22 mouse cellular contexts compared by ENCODE assay signal in the genomic region with DNA sequence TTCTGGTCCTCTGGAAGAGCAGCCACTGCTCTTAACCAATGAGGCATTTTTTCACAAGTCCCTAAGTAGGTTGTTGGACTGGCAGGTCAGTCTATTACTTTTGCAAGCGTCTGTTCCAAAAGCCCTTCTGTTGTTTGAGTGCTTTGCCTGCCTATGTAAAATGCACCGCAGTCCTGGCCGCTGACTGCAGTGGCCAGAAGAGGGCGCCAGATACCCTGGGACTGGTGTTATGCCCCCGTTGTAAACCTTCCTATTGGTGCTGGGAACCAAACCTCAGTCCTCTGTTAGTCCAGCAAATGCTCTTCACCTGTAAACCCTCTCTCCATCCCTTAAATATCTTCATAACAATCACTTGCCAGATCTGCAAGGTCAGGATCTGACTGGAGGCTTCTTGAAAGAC. TPM values are rescaled to one million over a fixed set of nuclear protein-coding genes. Genes with fewer than 3 reads are reported as not detected.
DNase-seq lines count a peak whose midpoint lies in the region; ATAC-seq and TF ChIP-seq lines count a peak whose summit lies in the region.
"Had no signal": no experiment of that assay in that cellular context is flagged by ENCODE, and none has a peak within 500 bp of the region (broad histone marks: within the 10 kb centered on the region; RNA-seq: fewer than 3 reads in every experiment).

No protein-coding gene starts in this region.

- no peaks in the 10 kb centered on the region for H3K36me3 ChIP-seq in heart, adult 2 months (ENCODE audit: control insufficient read depth, insufficient read depth, low read length)
- no peaks in the 10 kb centered on the region for H3K36me3 ChIP-seq in liver, postnatal 0 days (replicated peaks; ENCODE audit: insufficient read depth, low read length)
- H3K36me3 ChIP-seq in liver, embryonic 12.5 days, result no peaks in the 10 kb centered on the region
- H3K36me3 ChIP-seq: embryonic facial prominence, embryonic 13.5 days; heart, embryonic 15.5 days; hindbrain, embryonic 10.5 days; limb, embryonic 12.5 days had no signal

- TF ChIP-seq CTCF in heart, adult 2 months (IDR thresholded peaks at IDR 0.05), result peak; percentile 41
- peak; percentile 33; the same call in 1 of the 2 replicates for TF ChIP-seq CTCF in liver, postnatal 0 days (IDR thresholded peaks at IDR 0.05; ENCODE audit: low read depth)
- TF ChIP-seq CTCF in Patski (IDR thresholded peaks at IDR 0.05), result peak; percentile 37

- H3K9me3 ChIP-seq in liver, postnatal 0 days (ENCODE audit: low read length), result no peaks in the 10 kb centered on the region
- 0 out of 2 replicates have a peak, but pooled peaks cover 3% of the 10 kb centered on the region for H3K9me3 ChIP-seq in liver, embryonic 12.5 days (replicated peaks)
- H3K9me3 ChIP-seq: embryonic facial prominence, embryonic 13.5 days; heart, embryonic 15.5 days; limb, embryonic 12.5 days had no signal

- 81% methylated on average over 5 of the region's 5 CpGs for WGBS in heart, adult 2 months
- 87% methylated on average over 5 of the region's 5 CpGs for WGBS in liver, postnatal 0 days (ENCODE audit: insufficient replicate concordance)
- WGBS in liver, embryonic 12.5 days (ENCODE audit: insufficient replicate concordance), result 67% methylated on average over 5 of the region's 5 CpGs

- no peak for TF ChIP-seq EP300 in heart, adult 2 months (IDR thresholded peaks at IDR 0.05; ENCODE audit: insufficient read depth, low read depth, low read length)
- TF ChIP-seq EP300 in liver, postnatal 0 days (IDR thresholded peaks at IDR 0.05; ENCODE audit: low read depth), result no peak

- H3K4me1 ChIP-seq in heart, adult 2 months (ENCODE audit: control insufficient read depth, insufficient read depth, low read length), result no peaks in the 10 kb centered on the region; the same call in 1 of the 2 replicates
- peaks cover 8% of the 10 kb centered on the region for H3K4me1 ChIP-seq in liver, postnatal 0 days (ENCODE audit: insufficient read depth)
- H3K4me1 ChIP-seq in liver, embryonic 12.5 days, result peaks cover 11% of the 10 kb centered on the region

- CTCF ChIA-PET in Patski (lab: Charles Lee), result no interaction called here

- no peak for ATAC-seq in liver, postnatal 0 days
- ATAC-seq in liver, embryonic 12.5 days, result no peak
- no peak for ATAC-seq in Patski
- ATAC-seq: forebrain, embryonic 16.5 days; inflammation-experienced regulatory T-cells, adult 6 months had no signal

- H3K79me2 ChIP-seq in heart, adult 2 months (replicated peaks; ENCODE audit: control insufficient read depth, insufficient read depth, low read length), result no peaks in the 10 kb centered on the region

- no peak for TF ChIP-seq POLR2A in heart, adult 2 months (IDR thresholded peaks at IDR 0.05; ENCODE audit: insufficient read depth, low read depth, low read length)

- POLR2A ChIA-PET in Patski (lab: Charles Lee), result no interaction called here

- in situ Hi-C loops in Patski (cut with MboI; ENCODE audit: low pct_unique_long_range_greater_than_20kb), result no loop called here

- no peak overlapping the region for H3K4me3 ChIP-seq in heart, adult 2 months
- H3K4me3 ChIP-seq in liver, postnatal 0 days (ENCODE audit: low read depth, low read length), result no peak overlapping the region
- H3K4me3 ChIP-seq in liver, embryonic 12.5 days, result no peak overlapping the region
- H3K4me3 ChIP-seq: embryonic facial prominence, embryonic 13.5 days; heart, embryonic 15.5 days; hindbrain, embryonic 10.5 days; limb, embryonic 12.5 days had no signal

- no peak overlapping the region for H3K4me2 ChIP-seq in liver, postnatal 0 days (ENCODE audit: low read depth, low read length)
- H3K4me2 ChIP-seq in liver, embryonic 12.5 days, result no peak overlapping the region
- H3K4me2 ChIP-seq: embryonic facial prominence, embryonic 13.5 days; heart, embryonic 15.5 days; limb, embryonic 12.5 days; midbrain, embryonic 11.5 days had no signal

- H3K27ac ChIP-seq in heart, adult 2 months, result no peak overlapping the region
- H3K27ac ChIP-seq in liver, postnatal 0 days (ENCODE audit: low read depth), result no peak overlapping the region
- H3K27ac ChIP-seq in liver, embryonic 12.5 days, result no peak overlapping the region
- H3K27ac ChIP-seq: embryonic facial prominence, embryonic 13.5 days; heart, embryonic 15.5 days; hindbrain, embryonic 10.5 days; limb, embryonic 12.5 days; macrophage had no signal

- no peak overlapping the region for H3K9ac ChIP-seq in heart, adult 2 months (ENCODE audit: low read depth, low read length)
- no peak overlapping the region for H3K9ac ChIP-seq in liver, postnatal 0 days (replicated peaks)
- H3K9ac ChIP-seq in liver, embryonic 12.5 days, result no peak overlapping the region
- H3K9ac ChIP-seq: embryonic facial prominence, embryonic 13.5 days; heart, embryonic 15.5 days; limb, embryonic 12.5 days had no signal

- peak in 1 of 2 experiments; percentile 14 for DNase-seq in heart, adult 2 months
- DNase-seq in heart, postnatal 10 days, result no peak
- DNase-seq in liver, postnatal 0 days, result no peak
- no peak for DNase-seq in Patski (ENCODE audit: low read depth, low spot score)
- DNase-seq in testis, postnatal 14 days (ENCODE audit: low spot score), result peak; percentile 50
- DNase-seq in adrenal gland, adult (ENCODE audit: inconsistent age in 2 of 2, low spot score in 1 of 2), result no peak
- DNase-seq: adrenal gland, postnatal 36 days; cerebellum, adult 8-10 months; gastrocnemius, postnatal 10 days; heart, adult 18-20 months; lung, adult 2 months; thymus, postnatal 25 days had no signal

- H3K27me3 ChIP-seq in heart, adult 2 months (ENCODE audit: control insufficient read depth, insufficient read depth, low read length), result no peaks in the 10 kb centered on the region
- no peaks in the 10 kb centered on the region for H3K27me3 ChIP-seq in liver, postnatal 0 days (ENCODE audit: insufficient read depth, low read length)
- no peaks in the 10 kb centered on the region for H3K27me3 ChIP-seq in liver, embryonic 12.5 days (replicated peaks)
- no peaks in the 10 kb centered on the region for H3K27me3 ChIP-seq in Patski
- H3K27me3 ChIP-seq: embryonic facial prominence, embryonic 13.5 days; heart, embryonic 15.5 days; limb, embryonic 12.5 days had no signal

- intact Hi-C loops in heart, adult 2 months (cut with DNase I), result loop anchor here (10.0 kb wide), 1 partner anchor 237 kb away; no protein-coding TSS in a partner anchor
- intact Hi-C loops in heart, postnatal 10 days (cut with DNase I), result no loop called here

RNA-seq across cellular contexts. Expression of a gene that starts 4.9 kb away (rescaled TPM):
- total RNA-seq in heart, adult 2 months (2021), result not detected
- polyA plus RNA-seq in heart, adult 2 months (2012; rRNA removed), result not detected in 2 replicates
- total RNA-seq in heart, postnatal 10 days (2021), result not detected
- polyA plus RNA-seq in liver, postnatal 0 days (2015; fragmentation: Nextera tagmentation; extraction: Ambion mirVana), result not detected in 2 replicates
- not detected in 2 replicates for polyA plus RNA-seq in liver, embryonic 12.5 days (2016; fragmentation: Nextera tagmentation; extraction: Ambion mirVana)
- 0.32 TPM for polyA plus RNA-seq in Patski (2021)
- total RNA-seq: adrenal gland, postnatal 36 days; gastrocnemius, postnatal 10 days; heart, adult 18-20 months had no signal
- polyA plus RNA-seq: embryonic facial prominence, embryonic 13.5 days; forebrain, embryonic 16.5 days; heart, embryonic 15.5 days; limb, embryonic 12.5 days; macrophage; midbrain, embryonic 11.5 days; stomach, embryonic 14.5 days had no signal

RNA-seq across cellular contexts. Expression of a gene that starts 16.5 kb away (rescaled TPM):
- 10 to 100 TPM in 1 of 2 experiments, 1 to 10 TPM in 1; 6.6 to 10.4 TPM for total RNA-seq in heart, adult 2 months (2021)
- polyA plus RNA-seq in heart, adult 2 months (2012; rRNA removed), result 10.3 and 10.5 TPM in 2 replicates
- 10 to 100 TPM; 11.1 to 11.7 TPM for total RNA-seq in heart, postnatal 10 days (2021)
- 12.0 and 12.8 TPM in 2 replicates for polyA plus RNA-seq in liver, postnatal 0 days (2015; fragmentation: Nextera tagmentation; extraction: Ambion mirVana)
- polyA plus RNA-seq in liver, embryonic 12.5 days (2016; fragmentation: Nextera tagmentation; extraction: Ambion mirVana), result 28.2 and 30.3 TPM in 2 replicates
- 8.1 TPM for polyA plus RNA-seq in Patski (2021)

RNA-seq across cellular contexts. Expression of a gene that starts 36.9 kb away (rescaled TPM):
- total RNA-seq in heart, adult 2 months (2021), result 10 to 100 TPM; 11.7 to 15.8 TPM
- polyA plus RNA-seq in heart, adult 2 months (2012; rRNA removed), result 39.0 and 42.8 TPM in 2 replicates
- total RNA-seq in heart, postnatal 10 days (2021), result 10 to 100 TPM; 18.7 to 20.2 TPM
- 12.4 and 13.1 TPM in 2 replicates for polyA plus RNA-seq in liver, postnatal 0 days (2015; fragmentation: Nextera tagmentation; extraction: Ambion mirVana)
- 11.6 and 11.9 TPM in 2 replicates for polyA plus RNA-seq in liver, embryonic 12.5 days (2016; fragmentation: Nextera tagmentation; extraction: Ambion mirVana)
- polyA plus RNA-seq in Patski (2021), result 20.5 TPM
